Comparison of ENCODE assay signal across 19 mouse cellular contexts in the genomic region with DNA sequence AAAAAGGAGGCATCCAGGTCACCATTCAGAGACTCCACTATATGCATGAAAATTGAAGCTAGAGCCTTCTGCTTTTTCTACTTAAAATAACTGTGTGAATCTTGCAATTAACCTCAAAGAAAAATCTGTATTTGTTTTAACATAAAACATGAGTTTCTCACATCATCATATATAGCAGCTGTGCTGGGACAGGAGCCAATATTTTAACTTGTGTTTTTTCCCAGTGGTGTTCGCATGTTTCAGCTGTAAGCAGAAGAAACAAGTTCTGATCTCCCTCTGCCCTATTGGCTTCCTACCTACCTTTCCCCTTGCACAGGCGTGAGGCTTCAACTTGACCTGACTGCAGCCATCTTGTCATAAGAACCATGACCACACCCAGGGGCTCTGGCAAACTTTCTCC.
"Had no signal": no experiment of that assay in that cellular context is flagged by ENCODE, and none has a peak within 500 bp of the region (broad histone marks: within the 10 kb centered on the region; RNA-seq: fewer than 3 reads in every experiment).

No protein-coding gene starts in this region.

- H3K9ac ChIP-seq: lung, embryonic 15.5 days; midbrain, embryonic 12.5 days; neural tube, embryonic 13.5 days; neural tube, embryonic 15.5 days had no signal

- H3K4me3 ChIP-seq: lung, embryonic 15.5 days; midbrain, embryonic 10.5 days; midbrain, embryonic 12.5 days; myocyte; neural tube, embryonic 13.5 days; neural tube, embryonic 15.5 days had no signal

- H3K4me1 ChIP-seq: lung, embryonic 15.5 days; midbrain, embryonic 10.5 days; midbrain, embryonic 12.5 days; neural tube, embryonic 13.5 days; neural tube, embryonic 15.5 days had no signal

- DNase-seq: lung, adult 18-20 months; lung, postnatal 4 days; midbrain, embryonic 14.5 days; retina, postnatal 1 day; right cerebral cortex, adult 18-20 months; right cerebral cortex, postnatal 25 days; right cerebral cortex, postnatal 4 days; spleen, adult 18-20 months; thymus, adult 18-20 months; thymus, postnatal 14 days; thymus, postnatal 36 days had no signal

- ATAC-seq: lung, postnatal 0 days; midbrain, embryonic 16.5 days had no signal

- H3K4me2 ChIP-seq: lung, embryonic 15.5 days; midbrain, embryonic 12.5 days; neural tube, embryonic 13.5 days; neural tube, embryonic 15.5 days had no signal

- H3K9me3 ChIP-seq: lung, embryonic 15.5 days; midbrain, embryonic 12.5 days; neural tube, embryonic 13.5 days; neural tube, embryonic 15.5 days had no signal

- H3K27ac ChIP-seq: lung, embryonic 15.5 days; midbrain, embryonic 10.5 days; midbrain, embryonic 12.5 days; neural tube, embryonic 13.5 days; neural tube, embryonic 15.5 days had no signal

- H3K27me3 ChIP-seq: lung, embryonic 15.5 days; midbrain, embryonic 12.5 days; neural tube, embryonic 13.5 days; neural tube, embryonic 15.5 days had no signal
